Mouse (Mus musculus): Measurements from ENCODE around the gene Ugt1a7c. TPM values are rescaled to one million over a fixed set of nuclear protein-coding genes. Genes with fewer than 3 reads are reported as not detected.

Gene Ugt1a7c
- polyA plus RNA-seq, 1 experiment from 2014 or later: 0.80 TPM

- H3K9ac ChIP-seq: no peak within 1 kb of the TSS
- H3K4me1 ChIP-seq: no peaks in the 10 kb centered on the region
- H3K36me3 ChIP-seq: no peaks in the 10 kb centered on the region
- ATAC-seq (ENCODE audit: low FRiP score): peak; percentile 14; the same call in 1 of the 2 replicates
- H3K27ac ChIP-seq: no peak within 1 kb of the TSS
- H3K27me3 ChIP-seq: no peaks in the 10 kb centered on the region
- H3K4me3 ChIP-seq: no peak within 1 kb of the TSS
- WGBS: 70% methylated on average over 8 of the region's 8 CpGs
- peaks cover 52% of the 10 kb centered on the region for H3K9me3 ChIP-seq (replicated peaks)
- H3K4me2 ChIP-seq (replicated peaks): no peak within 1 kb of the TSS
Measured at GRCm38 (mm10) chr1:88211812-88212211, 117.0 kb downstream of the Ugt1a7c start, which contains the start of gene Ugt1a1. Gene Ugt1a1 (plus strand): TSS chr1:88211959.

GRCm38 (mm10) chr1:88212341-88213045, 117.6 kb downstream of the Ugt1a7c start:
- Histone ChIP-seq H3K4me3 (no peak overlapping the region), H3K9me3 (replicated peaks) (peaks cover 59% of the 10 kb centered on the region), H3K36me3 (no peaks in the 10 kb centered on the region), H3K27ac (no peak overlapping the region), H3K9ac (no peak overlapping the region), H3K4me1 (no peaks in the 10 kb centered on the region), H3K27me3 (no peaks in the 10 kb centered on the region), H3K4me2 (replicated peaks) (no peak overlapping the region)
- WGBS: 62% methylated on average over 8 of the region's 8 CpGs
- peak; percentile 24; the same call in 1 of the 2 replicates for ATAC-seq (ENCODE audit: low FRiP score)

GRCm38 (mm10) chr1:88213061-88213460, 118.2 kb downstream of the Ugt1a7c start:
- H3K36me3 ChIP-seq: no peaks in the 10 kb centered on the region
- H3K9me3 ChIP-seq (replicated peaks): peaks cover 61% of the 10 kb centered on the region
- no peak overlapping the region for H3K27ac ChIP-seq
- H3K4me3 ChIP-seq: no peak overlapping the region
- no peak overlapping the region for H3K9ac ChIP-seq
- no peaks in the 10 kb centered on the region for H3K27me3 ChIP-seq
- H3K4me2 ChIP-seq (replicated peaks): no peak overlapping the region
- 0 out of 2 replicates have a peak, but pooled peaks have one; percentile 3 for ATAC-seq (ENCODE audit: low FRiP score)
- WGBS: 78% methylated on average over 1 of the region's 1 CpGs
- H3K4me1 ChIP-seq: no peaks in the 10 kb centered on the region

GRCm38 (mm10) chr1:88213766-88214461, 119.1 kb downstream of the Ugt1a7c start:
- Histone ChIP-seq H3K36me3 (no peaks in the 10 kb centered on the region), H3K27ac (no peak overlapping the region), H3K27me3 (no peaks in the 10 kb centered on the region), H3K9ac (no peak overlapping the region), H3K4me3 (no peak overlapping the region), H3K9me3 (replicated peaks) (peaks cover 61% of the 10 kb centered on the region), H3K4me2 (replicated peaks) (no peak overlapping the region), H3K4me1 (no peaks in the 10 kb centered on the region)
- ATAC-seq (ENCODE audit: low FRiP score): no peak
- 86% methylated on average over 2 of the region's 2 CpGs for WGBS

GRCm38 (mm10) chr1:88214462-88214952, 119.6 kb downstream of the Ugt1a7c start:
- no peaks in the 10 kb centered on the region for H3K36me3 ChIP-seq
- H3K4me2 ChIP-seq (replicated peaks): no peak overlapping the region
- H3K9ac ChIP-seq: no peak overlapping the region
- ATAC-seq (ENCODE audit: low FRiP score): no peak
- no peak overlapping the region for H3K27ac ChIP-seq
- H3K4me1 ChIP-seq: no peaks in the 10 kb centered on the region
- 81% methylated on average over 2 of the region's 2 CpGs for WGBS
- H3K27me3 ChIP-seq: no peaks in the 10 kb centered on the region
- H3K4me3 ChIP-seq: no peak overlapping the region
- H3K9me3 ChIP-seq (replicated peaks): peaks cover 61% of the 10 kb centered on the region

- ATAC-seq (ENCODE audit: low FRiP score): no peak
- Histone ChIP-seq H3K9me3 (replicated peaks) (peaks cover 61% of the 10 kb centered on the region), H3K27me3 (no peaks in the 10 kb centered on the region), H3K27ac (no peak overlapping the region), H3K4me3 (no peak overlapping the region), H3K4me2 (replicated peaks) (no peak overlapping the region), H3K9ac (no peak overlapping the region), H3K4me1 (no peaks in the 10 kb centered on the region), H3K36me3 (no peaks in the 10 kb centered on the region)
- 72% methylated on average over 10 of the region's 10 CpGs for WGBS
Measured at GRCm38 (mm10) chr1:88215466-88216380, 120.9 kb downstream of the Ugt1a7c start.

- H3K4me3 ChIP-seq: no peak overlapping the region
- H3K27ac ChIP-seq: no peak overlapping the region
- H3K4me1 ChIP-seq: no peaks in the 10 kb centered on the region
- no peak overlapping the region for H3K4me2 ChIP-seq (replicated peaks)
- peaks cover 58% of the 10 kb centered on the region for H3K9me3 ChIP-seq (replicated peaks)
- H3K27me3 ChIP-seq: no peaks in the 10 kb centered on the region
- 62% methylated on average over 2 of the region's 2 CpGs for WGBS
- H3K36me3 ChIP-seq: no peaks in the 10 kb centered on the region
- no peak overlapping the region for H3K9ac ChIP-seq
- no peak for ATAC-seq (ENCODE audit: low FRiP score)
Measured at GRCm38 (mm10) chr1:88216551-88216950, 121.7 kb downstream of the Ugt1a7c start.

GRCm38 (mm10) chr1:88217144-88217543, 122.3 kb downstream of the Ugt1a7c start:
- no peak for ATAC-seq (ENCODE audit: low FRiP score)
- no peaks in the 10 kb centered on the region for H3K27me3 ChIP-seq
- no peak overlapping the region for H3K4me2 ChIP-seq (replicated peaks)
- H3K9me3 ChIP-seq (replicated peaks): peaks cover 54% of the 10 kb centered on the region
- H3K9ac ChIP-seq: no peak overlapping the region
- no peak overlapping the region for H3K4me3 ChIP-seq
- no peak overlapping the region for H3K27ac ChIP-seq
- WGBS: 65% methylated on average over 2 of the region's 2 CpGs
- H3K36me3 ChIP-seq: no peaks in the 10 kb centered on the region
- H3K4me1 ChIP-seq: no peaks in the 10 kb centered on the region

- Histone ChIP-seq H3K27me3 (no peaks in the 10 kb centered on the region), H3K9me3 (replicated peaks) (peaks cover 52% of the 10 kb centered on the region)
Measured at GRCm38 (mm10) chr1:88217576-88217975, 122.7 kb downstream of the Ugt1a7c start.

GRCm38 (mm10) chr1:88218051-88218450, 123.2 kb downstream of the Ugt1a7c start:
- H3K36me3 ChIP-seq: no peaks in the 10 kb centered on the region
- no peak overlapping the region for H3K27ac ChIP-seq
- H3K4me2 ChIP-seq (replicated peaks): no peak overlapping the region
- no peaks in the 10 kb centered on the region for H3K4me1 ChIP-seq
- WGBS: 77% methylated on average over 9 of the region's 9 CpGs
- H3K4me3 ChIP-seq: no peak overlapping the region
- ATAC-seq (ENCODE audit: low FRiP score): no peak
- no peak overlapping the region for H3K9ac ChIP-seq
- H3K27me3 ChIP-seq: no peaks in the 10 kb centered on the region
- H3K9me3 ChIP-seq (replicated peaks): peaks cover 47% of the 10 kb centered on the region

More at GRCm38 (mm10) chr1:88217576-88217975, 122.7 kb downstream of the Ugt1a7c start:
- no peaks in the 10 kb centered on the region for H3K4me1 ChIP-seq
- H3K27ac ChIP-seq: no peak overlapping the region
- H3K9ac ChIP-seq: no peak overlapping the region
- H3K36me3 ChIP-seq: no peaks in the 10 kb centered on the region
- H3K4me2 ChIP-seq (replicated peaks): no peak overlapping the region
- no peak overlapping the region for H3K4me3 ChIP-seq
- 41% methylated on average over 3 of the region's 3 CpGs for WGBS
- no peak for ATAC-seq (ENCODE audit: low FRiP score)

GRCm38 (mm10) chr1:88218591-88218990, 123.7 kb downstream of the Ugt1a7c start:
- no peak overlapping the region for H3K9ac ChIP-seq
- H3K4me1 ChIP-seq: no peaks in the 10 kb centered on the region
- no peaks in the 10 kb centered on the region for H3K27me3 ChIP-seq
- no peak overlapping the region for H3K4me2 ChIP-seq (replicated peaks)
- H3K36me3 ChIP-seq: no peaks in the 10 kb centered on the region
- peaks cover 41% of the 10 kb centered on the region for H3K9me3 ChIP-seq (replicated peaks)
- H3K27ac ChIP-seq: no peak overlapping the region
- H3K4me3 ChIP-seq: no peak overlapping the region
- 47% methylated on average over 4 of the region's 4 CpGs for WGBS
- ATAC-seq (ENCODE audit: low FRiP score): no peak

- no peak overlapping the region for H3K4me3 ChIP-seq
- H3K27ac ChIP-seq: no peak overlapping the region
- H3K9me3 ChIP-seq (replicated peaks): peaks cover 37% of the 10 kb centered on the region
- H3K4me2 ChIP-seq (replicated peaks): no peak overlapping the region
- no peaks in the 10 kb centered on the region for H3K36me3 ChIP-seq
- ATAC-seq (ENCODE audit: low FRiP score): no peak
- no peak overlapping the region for H3K9ac ChIP-seq
- H3K4me1 ChIP-seq: no peaks in the 10 kb centered on the region
- H3K27me3 ChIP-seq: no peaks in the 10 kb centered on the region
- WGBS: 18% methylated on average over 1 of the region's 1 CpGs
Measured at GRCm38 (mm10) chr1:88219054-88219453, 124.2 kb downstream of the Ugt1a7c start.
